ENCODE assay signal across 15 mouse cellular contexts in genomic region chr19:42636631-42637030, GRCm38 (mm10). TPM values are rescaled to one million over a fixed set of nuclear protein-coding genes. Genes with fewer than 3 reads are reported as not detected.
DNase-seq lines count a peak whose midpoint lies in the region; ATAC-seq and TF ChIP-seq lines count a peak whose summit lies in the region.
"Had no signal": no experiment of that assay in that cellular context is flagged by ENCODE, and none has a peak within 500 bp of the region (broad histone marks: within the 10 kb centered on the region; RNA-seq: fewer than 3 reads in every experiment).

No protein-coding gene starts in this region.

- H3K4me3 ChIP-seq in kidney, postnatal 0 days (replicated peaks; ENCODE audit: low read depth, low read length): no peak overlapping the region
- H3K4me3 ChIP-seq: intestine, embryonic 15.5 days; liver, embryonic 15.5 days; midbrain, embryonic 12.5 days; neural tube, embryonic 15.5 days had no signal

- H3K9me3 ChIP-seq in kidney, postnatal 0 days (replicated peaks; ENCODE audit: low read length): no peaks in the 10 kb centered on the region
- H3K9me3 ChIP-seq: intestine, embryonic 15.5 days; liver, embryonic 15.5 days; midbrain, embryonic 12.5 days; neural tube, embryonic 15.5 days had no signal

- no peak overlapping the region for H3K27ac ChIP-seq in kidney, postnatal 0 days
- H3K27ac ChIP-seq: intestine, embryonic 15.5 days; liver, embryonic 15.5 days; midbrain, embryonic 12.5 days; neural tube, embryonic 15.5 days had no signal

- peaks cover 8% of the 10 kb centered on the region; the same call in 1 of the 2 replicates for H3K4me1 ChIP-seq in kidney, postnatal 0 days (replicated peaks; ENCODE audit: insufficient read depth, low read length)
- H3K4me1 ChIP-seq: liver, embryonic 15.5 days had no signal

- no peaks in the 10 kb centered on the region for H3K36me3 ChIP-seq in kidney, postnatal 0 days (ENCODE audit: insufficient read depth, low read length)
- H3K36me3 ChIP-seq: intestine, embryonic 15.5 days; liver, embryonic 15.5 days; midbrain, embryonic 12.5 days; neural tube, embryonic 15.5 days had no signal

- H3K4me2 ChIP-seq in kidney, postnatal 0 days (ENCODE audit: low read length): no peak overlapping the region
- H3K4me2 ChIP-seq: intestine, embryonic 15.5 days; liver, embryonic 15.5 days; midbrain, embryonic 12.5 days; neural tube, embryonic 15.5 days had no signal

- TF ChIP-seq CTCF in kidney, postnatal 0 days (IDR thresholded peaks at IDR 0.05; ENCODE audit: low read depth): no peak
- TF ChIP-seq CTCF in brain, embryonic 14.5 days (IDR thresholded peaks at IDR 0.05; ENCODE audit: borderline replicate concordance, extremely low read depth, insufficient read depth, insufficient read length): no peak

- no peak for TF ChIP-seq POLR2A in brain, embryonic 14.5 days (IDR thresholded peaks at IDR 0.05; ENCODE audit: borderline replicate concordance, extremely low read depth, insufficient read depth, insufficient read length, poor library complexity, severe bottlenecking)

- ATAC-seq in kidney, postnatal 0 days (replicated peaks; ENCODE audit: low FRiP score, low read depth): no peak
- ATAC-seq: intestine, embryonic 15.5 days had no signal

- H3K9ac ChIP-seq in kidney, postnatal 0 days (ENCODE audit: low read depth, low read length): no peak overlapping the region
- H3K9ac ChIP-seq: intestine, embryonic 15.5 days; liver, embryonic 15.5 days; midbrain, embryonic 12.5 days; neural tube, embryonic 15.5 days had no signal

- no peaks in the 10 kb centered on the region for H3K27me3 ChIP-seq in kidney, postnatal 0 days (ENCODE audit: insufficient read depth, low read length)
- H3K27me3 ChIP-seq: intestine, embryonic 15.5 days; midbrain, embryonic 12.5 days; neural tube, embryonic 15.5 days had no signal

- peak; percentile 66 for DNase-seq in kidney, postnatal 0 days (ENCODE audit: low spot score)
- no peak for DNase-seq in kidney, adult 9 months
- peak; percentile 1 for DNase-seq in right cerebral cortex, postnatal 4 days
- no peak for DNase-seq in right cerebral cortex, adult 2 months (ENCODE audit: low spot score in 2 of 2)
- peak; percentile 45 for DNase-seq in brain, embryonic 14.5 days (ENCODE audit: low read depth)
- DNase-seq in mesoderm, embryonic 11.5 days (ENCODE audit: low read depth, low spot score): peak; percentile 78
- no peak for DNase-seq in layer of hippocampus, postnatal 14 days (ENCODE audit: low spot score in 2 of 2)
- no peak for DNase-seq in c-Kit-positive CD71-positive TER-119-positive erythroid progenitor cells, embryonic 14.5 days (ENCODE audit: low spot score)
- DNase-seq: cerebellum, postnatal 25 days; gastrocnemius, postnatal 25 days had no signal

- 38% methylated on average over 11 of the region's 11 CpGs for WGBS in kidney, postnatal 0 days

RNA-seq across cellular contexts. Expression of gene Loxl4, which starts 24.0 kb away (rescaled TPM):
- 1.2 and 1.5 TPM in 2 replicates for polyA plus RNA-seq in kidney, postnatal 0 days (2015; fragmentation: Nextera tagmentation; extraction: Ambion mirVana)
- polyA plus RNA-seq in brain, embryonic 14.5 days (2012; rRNA removed): 0.20 and 0.63 TPM in 2 replicates
- under 1 TPM in 1 of 2 experiments, not detected in 1; 0.32 TPM for total RNA-seq in layer of hippocampus, postnatal 14 days (2021)
- total RNA-seq: CH12.LX had no signal

Comparison
In these comparisons a context has a peak if more than half of its experiments do, and no peak if none do; other contexts are left out.
1. DNase-seq: peak in kidney, postnatal 0 days (single experiment), right cerebral cortex, postnatal 4 days (single experiment), brain, embryonic 14.5 days (single experiment) and mesoderm, embryonic 11.5 days (single experiment); none in kidney, adult 9 months (single experiment), right cerebral cortex, adult 2 months (0 of 2), layer of hippocampus, postnatal 14 days (0 of 2) and c-Kit-positive CD71-positive TER-119-positive erythroid progenitor cells, embryonic 14.5 days (single experiment).